Mouse (Mus musculus) R1 (cell line): ENCODE measurements around the gene Cipc.

Source experiments
- DNase-seq: peaks from one replicate; pipeline ENCODE4 v3.0.0-alpha.2; 2018; ENCODE audit warnings: low read depth, low spot score

Cipc gene

GRCm38 (mm10) chr12:86989378-86989777 is 42.5 kb downstream of the Cipc start:
- no peak for DNase-seq

DNA sequence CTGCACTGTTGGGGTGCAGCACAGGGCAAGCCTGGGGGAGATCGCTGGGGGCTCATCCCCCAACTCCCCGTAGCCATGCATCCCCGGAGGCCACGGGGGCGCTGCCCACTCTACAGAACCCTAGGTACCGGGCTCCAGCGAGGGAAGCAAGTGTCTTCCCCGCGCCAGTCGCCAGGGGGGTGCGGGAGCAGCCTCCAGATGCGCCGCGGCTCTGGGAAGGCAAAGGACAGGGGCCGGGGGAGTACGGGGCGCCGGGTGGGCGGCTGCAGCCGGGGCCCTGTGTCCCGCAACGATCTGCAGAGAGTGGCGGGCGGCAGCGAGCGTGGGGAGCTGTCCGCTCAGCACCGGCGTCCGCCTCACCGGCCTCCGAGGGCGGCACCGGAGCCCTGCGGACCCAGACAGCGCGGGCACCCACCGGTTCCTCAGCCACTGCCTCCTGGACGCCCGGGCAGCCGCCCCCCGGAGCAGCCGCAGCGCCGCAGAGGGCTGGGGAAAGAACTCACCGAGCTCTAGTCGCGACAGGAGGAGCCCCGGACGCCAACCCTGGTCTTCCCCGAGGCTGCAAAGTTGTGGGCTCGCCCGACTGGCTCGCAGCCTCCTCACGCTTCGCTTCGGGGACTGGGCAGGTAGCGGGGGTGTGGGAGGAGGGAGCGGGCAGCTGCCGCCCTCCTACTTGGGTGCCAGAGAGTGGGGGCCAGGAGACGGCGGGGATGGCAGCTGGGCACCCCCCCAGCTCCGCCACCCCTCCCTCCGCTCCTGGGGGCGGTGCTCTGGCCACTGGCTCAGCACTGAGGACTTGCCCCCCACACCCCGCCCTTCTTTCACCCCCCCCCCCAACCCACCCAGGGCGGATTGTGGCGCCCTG is 43.3 kb downstream of the Cipc start, which contains the start of gene Zdhhc22:
TSS of gene Zdhhc22 (minus strand) at position 541 of the 865 bp plus-strand sequence.
- DNase-seq, result peak; percentile 59

DNA sequence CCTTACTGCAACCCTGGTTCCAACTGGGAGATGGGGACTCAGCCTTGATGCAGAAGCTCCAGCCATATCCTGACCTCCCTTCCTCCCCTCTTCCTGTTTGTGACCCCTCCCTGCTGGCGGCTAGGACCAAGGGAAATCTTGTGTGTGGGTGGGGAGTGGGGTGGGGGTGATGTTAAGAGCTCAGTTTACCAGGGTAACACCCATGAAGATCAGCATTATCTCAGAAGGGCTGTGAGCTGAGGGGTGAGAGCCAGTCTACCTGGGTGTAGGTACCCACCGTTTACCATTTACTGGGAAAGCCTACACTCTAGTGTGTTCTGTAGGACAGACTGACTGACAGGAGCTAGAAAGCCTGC is 43.9 kb downstream of the Cipc start:
- DNase-seq, result no peak

DNA sequence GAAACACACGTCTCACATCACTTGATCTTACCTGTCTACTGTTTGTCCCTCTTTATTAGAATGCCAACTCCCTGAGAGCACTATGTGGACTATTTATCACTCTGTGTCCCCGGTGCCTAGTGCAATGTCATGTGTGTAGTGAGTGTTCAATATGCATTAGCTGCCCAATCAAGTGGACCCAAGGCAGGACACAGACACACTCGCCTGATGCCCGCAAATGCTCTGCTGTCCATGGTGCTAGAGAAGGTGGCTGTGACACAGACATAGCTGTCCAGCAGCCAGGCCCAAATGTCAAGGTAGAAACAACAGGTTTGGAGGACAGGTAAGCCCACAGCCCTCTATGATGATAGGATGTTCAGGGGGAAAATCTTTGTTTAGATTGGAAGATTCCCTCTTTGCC is 47.3 kb downstream of the Cipc start:
- DNase-seq, result no peak

DNA sequence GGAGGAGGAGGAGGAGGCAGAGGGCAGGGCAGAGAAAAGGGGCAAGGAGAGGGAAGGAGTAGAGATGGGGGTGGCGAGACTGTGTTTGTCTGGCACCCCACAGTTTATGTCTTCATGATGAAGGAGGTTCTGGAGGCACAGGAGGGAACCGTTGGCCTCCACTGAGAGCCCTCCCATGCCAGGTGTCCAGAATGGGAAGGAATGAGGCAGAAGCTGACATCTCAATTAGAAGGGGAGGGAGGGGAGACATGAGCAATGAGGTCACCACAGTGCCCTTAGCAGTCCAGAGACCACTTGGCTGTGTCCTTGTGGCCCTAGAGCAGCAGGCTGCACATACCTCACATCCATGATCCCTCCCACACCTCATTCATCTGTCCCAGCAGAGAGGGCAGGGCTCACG is 47.9 kb downstream of the Cipc start:
- DNase-seq, result no peak

GRCm38 (mm10) chr12:86995931-86996330 is 49.1 kb downstream of the Cipc start:
- DNase-seq, result peak; percentile 51

DNA sequence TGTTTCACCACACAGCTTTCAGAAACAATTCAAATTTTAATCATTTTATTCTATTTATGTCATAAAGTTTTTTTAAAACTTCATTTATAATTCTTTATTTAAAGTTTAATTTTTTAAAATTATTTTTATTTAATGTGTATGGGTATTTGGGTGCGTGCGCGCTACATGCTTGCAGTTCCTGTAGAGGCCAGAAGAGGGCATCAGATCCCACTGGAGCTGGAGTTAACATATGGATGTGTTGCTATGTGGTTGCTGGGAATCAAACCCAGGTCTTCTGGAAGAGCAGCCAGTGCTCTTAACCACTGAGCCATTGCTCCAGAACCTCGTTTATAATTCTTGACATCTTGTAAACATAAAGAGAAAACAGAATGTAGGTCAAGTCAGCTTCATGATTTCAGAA is 51.9 kb downstream of the Cipc start:
- peak; percentile 60 for DNase-seq

- peak; percentile 66 for DNase-seq
These were observed 52.5 kb downstream of the Cipc start for GRCm38 (mm10) chr12:86999283-86999820.

GRCm38 (mm10) chr12:87000151-87000839 is 53.5 kb downstream of the Cipc start:
- DNase-seq, result peak; percentile 70

- no peak for DNase-seq
These were observed 54.0 kb downstream of the Cipc start for GRCm38 (mm10) chr12:87000840-87001176.

DNA sequence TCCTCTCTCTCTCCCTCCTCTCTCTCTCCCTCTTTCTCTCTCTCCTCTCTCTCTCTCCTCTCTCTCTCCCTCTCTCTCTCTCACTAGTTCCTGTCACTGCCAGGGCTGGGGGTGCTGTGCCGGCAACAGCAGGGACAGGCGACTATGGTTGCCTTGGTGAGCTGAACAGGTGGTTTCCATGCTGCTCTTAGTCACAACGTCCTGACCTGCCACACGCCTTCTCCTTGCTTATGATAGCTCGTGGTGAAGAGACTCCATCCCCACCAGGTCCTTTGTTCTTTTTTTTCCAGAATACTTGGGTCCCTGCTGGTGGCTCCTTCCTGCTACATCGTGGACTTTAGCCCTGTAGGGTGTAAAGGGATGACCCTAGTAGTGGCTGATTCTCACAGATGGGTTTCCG is 55.4 kb downstream of the Cipc start:
- no peak for DNase-seq

DNA sequence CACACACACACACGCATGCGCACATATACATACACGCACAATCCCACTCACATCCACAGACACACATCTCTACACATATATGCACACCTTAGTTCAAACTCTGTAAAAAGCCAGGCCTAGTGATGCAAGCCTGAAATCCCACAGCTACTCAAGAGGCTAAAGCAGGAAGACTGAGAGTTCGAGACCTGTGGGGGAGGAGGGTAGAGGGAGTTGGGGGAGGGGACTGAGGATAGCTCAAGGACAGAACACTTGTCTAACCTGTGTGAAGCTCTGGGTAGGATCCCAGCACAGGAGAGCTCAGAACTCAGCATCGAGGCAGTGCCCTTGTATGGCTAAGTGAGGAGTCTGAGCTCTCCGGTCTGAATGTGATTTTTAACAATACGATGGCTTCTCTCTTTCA is 56.0 kb downstream of the Cipc start:
- no peak for DNase-seq

- no peak for DNase-seq
These were observed 56.8 kb downstream of the Cipc start for GRCm38 (mm10) chr12:87003606-87004005.

GRCm38 (mm10) chr12:87004596-87004995 is 57.8 kb downstream of the Cipc start:
- DNase-seq, result no peak
